Mouse (Mus musculus) megakaryocyte, embryonic 14.5 days (primary cell): ENCODE measurements around the gene Nrp2.

ENCODE experiments used
- FLI1 ChIP-seq: IDR thresholded peaks from 2 replicates; pipeline ENCODE4 v1.6.1; 2012; ENCODE audit warnings: low read length, inconsistent platforms, mixed read lengths
- GATA1 ChIP-seq: IDR thresholded peaks from 3 replicates; pipeline ENCODE4 v1.6.1; 2012; ENCODE audit warnings: mixed read lengths, low read length, inconsistent platforms, borderline replicate concordance

DNA sequence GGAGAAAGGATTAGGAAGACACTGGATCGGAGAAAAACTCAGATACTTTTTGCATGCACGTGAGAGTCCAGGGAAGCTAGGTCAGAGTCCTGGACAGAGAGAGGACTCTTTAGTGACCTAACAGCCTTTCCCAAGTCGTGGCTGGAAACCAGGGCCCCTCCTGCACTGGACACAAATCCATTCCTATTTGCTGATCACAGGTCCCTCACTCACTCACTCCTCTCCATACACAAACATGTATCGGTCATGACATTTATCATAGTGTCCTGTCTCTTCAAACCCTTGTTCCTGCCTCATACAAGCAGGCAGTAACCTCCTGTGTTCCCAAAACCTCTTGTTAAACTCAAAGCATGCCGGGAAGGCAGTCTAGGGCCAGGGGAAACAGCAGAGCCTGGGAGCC is 36.3 kb upstream of the Nrp2 start:
- TF ChIP-seq GATA1 (no peak), FLI1 (no peak)
